Mouse (Mus musculus): ENCODE measurements around the gene Cfap61. TPM values are rescaled to one million over a fixed set of nuclear protein-coding genes. Genes with fewer than 3 reads are reported as not detected.

Cfap61 gene
- polyA plus RNA-seq, 2 experiments = not detected

GRCm38 (mm10) chr2:146044926-146045890 lies 110.6 kb downstream of the Cfap61 start:
- Histone ChIP-seq H3K9ac (replicated peaks) (no peak overlapping the region), H3K4me2 (ENCODE audit: low read depth) (no peak overlapping the region), H3K27me3 (ENCODE audit: control insufficient read depth, insufficient read depth, low read length) (no peaks in the 10 kb centered on the region), H3K36me3 (replicated peaks; ENCODE audit: control insufficient read depth, insufficient read depth, low read depth) (no peaks in the 10 kb centered on the region), H3K4me1 (replicated peaks; ENCODE audit: control insufficient read depth in 2 of 2, insufficient read depth in 2 of 2, low read length in 1 of 2) (no peaks in the 10 kb centered on the region), H3K27ac (no peak overlapping the region), H3K4me3 (ENCODE audit: insufficient read depth in 1 of 2, low read depth in 2 of 2, low read length in 2 of 2) (no peak overlapping the region), H3K9me3 (ENCODE audit: control insufficient read depth, low read length) (no peaks in the 10 kb centered on the region)
- DNase-seq (ENCODE audit: low read depth in 3 of 3, low spot score in 3 of 3) = no peak
- 50% methylated on average over 24 of the region's 24 CpGs for WGBS (ENCODE audit: insufficient replicate concordance)
- TF ChIP-seq CTCF (IDR thresholded peaks at IDR 0.05; ENCODE audit: low read depth) = no peak
- ATAC-seq (ENCODE audit: insufficient read depth) = no peak

DNA sequence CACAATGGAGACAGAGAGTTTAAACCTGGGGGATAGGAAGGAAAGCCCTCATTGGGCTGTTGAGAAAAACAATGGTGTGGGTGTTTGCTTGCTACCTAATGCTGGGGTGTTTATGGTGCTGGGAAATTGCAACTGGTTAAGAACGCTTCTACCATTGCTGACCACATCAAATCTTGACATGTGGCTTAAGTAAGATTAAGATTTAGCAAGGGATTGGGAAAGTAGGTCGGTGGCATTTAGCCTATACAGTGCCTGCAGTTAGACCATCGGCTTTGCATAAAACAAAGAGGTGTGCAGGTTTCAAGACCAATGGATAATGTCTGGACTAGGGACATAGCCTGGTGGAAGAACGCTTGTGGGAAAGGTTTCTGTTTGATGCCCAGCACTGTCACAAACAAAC lies 113.1 kb downstream of the Cfap61 start:
- ATAC-seq (ENCODE audit: insufficient read depth) (no peak), DNase-seq (ENCODE audit: low read depth in 3 of 3, low spot score in 3 of 3) (no peak)
- no peak overlapping the region for H3K4me3 ChIP-seq (ENCODE audit: insufficient read depth in 1 of 2, low read depth in 2 of 2, low read length in 2 of 2)
- no peak overlapping the region for H3K9ac ChIP-seq (replicated peaks)
- no peak for TF ChIP-seq EP300 (IDR thresholded peaks at IDR 0.05; ENCODE audit: low read depth)
- TF ChIP-seq CTCF (IDR thresholded peaks at IDR 0.05; ENCODE audit: low read depth) = no peak
- no peak overlapping the region for H3K4me2 ChIP-seq (ENCODE audit: low read depth)
- 60% methylated on average over 4 of the region's 4 CpGs for whole genome bisulfite sequencing (ENCODE audit: insufficient replicate concordance)
- H3K27me3 ChIP-seq (ENCODE audit: control insufficient read depth, insufficient read depth, low read length) = no peaks in the 10 kb centered on the region
- H3K9me3 ChIP-seq (ENCODE audit: control insufficient read depth, low read length) = no peaks in the 10 kb centered on the region
- no peaks in the 10 kb centered on the region for H3K36me3 ChIP-seq (replicated peaks; ENCODE audit: control insufficient read depth, insufficient read depth, low read depth)
- H3K27ac ChIP-seq = no peak overlapping the region
- H3K4me1 ChIP-seq (replicated peaks; ENCODE audit: control insufficient read depth in 2 of 2, insufficient read depth in 2 of 2, low read length in 1 of 2) = no peaks in the 10 kb centered on the region

- H3K4me3 ChIP-seq (ENCODE audit: insufficient read depth in 1 of 2, low read depth in 2 of 2, low read length in 2 of 2) = no peak overlapping the region
- TF ChIP-seq CTCF (IDR thresholded peaks at IDR 0.05; ENCODE audit: low read depth) (no peak), EP300 (IDR thresholded peaks at IDR 0.05; ENCODE audit: low read depth) (no peak)
These were observed 113.7 kb downstream of the Cfap61 start for GRCm38 (mm10) chr2:146048221-146048829.

GRCm38 (mm10) chr2:146049339-146049738 lies 114.8 kb downstream of the Cfap61 start:
- Histone ChIP-seq H3K27ac (no peak overlapping the region), H3K36me3 (replicated peaks; ENCODE audit: control insufficient read depth, insufficient read depth, low read depth) (no peaks in the 10 kb centered on the region), H3K4me2 (ENCODE audit: low read depth) (no peak overlapping the region), H3K27me3 (ENCODE audit: control insufficient read depth, insufficient read depth, low read length) (no peaks in the 10 kb centered on the region), H3K9ac (replicated peaks) (no peak overlapping the region), H3K4me3 (ENCODE audit: insufficient read depth in 1 of 2, low read depth in 2 of 2, low read length in 2 of 2) (no peak overlapping the region), H3K9me3 (ENCODE audit: control insufficient read depth, low read length) (no peaks in the 10 kb centered on the region), H3K4me1 (replicated peaks; ENCODE audit: control insufficient read depth in 2 of 2, insufficient read depth in 2 of 2, low read length in 1 of 2) (no peaks in the 10 kb centered on the region)
- DNase-seq (ENCODE audit: low read depth in 3 of 3, low spot score in 3 of 3) (no peak), ATAC-seq (ENCODE audit: insufficient read depth) (no peak)
- 58% methylated on average over 5 of the region's 5 CpGs for WGBS (ENCODE audit: insufficient replicate concordance)
- TF ChIP-seq EP300 (IDR thresholded peaks at IDR 0.05; ENCODE audit: low read depth) (no peak), CTCF (IDR thresholded peaks at IDR 0.05; ENCODE audit: low read depth) (peak; percentile 40)

More at GRCm38 (mm10) chr2:146048221-146048829, 113.7 kb downstream of the Cfap61 start:
- no peak overlapping the region for H3K9ac ChIP-seq (replicated peaks)
- no peak overlapping the region for H3K4me2 ChIP-seq (ENCODE audit: low read depth)
- DNase-seq (ENCODE audit: low read depth in 3 of 3, low spot score in 3 of 3) = no peak
- no peaks in the 10 kb centered on the region for H3K4me1 ChIP-seq (replicated peaks; ENCODE audit: control insufficient read depth in 2 of 2, insufficient read depth in 2 of 2, low read length in 1 of 2)
- H3K36me3 ChIP-seq (replicated peaks; ENCODE audit: control insufficient read depth, insufficient read depth, low read depth) = no peaks in the 10 kb centered on the region
- H3K27ac ChIP-seq = no peak overlapping the region
- 59% methylated on average over 17 of the region's 17 CpGs for WGBS (ENCODE audit: insufficient replicate concordance)
- H3K27me3 ChIP-seq (ENCODE audit: control insufficient read depth, insufficient read depth, low read length) = no peaks in the 10 kb centered on the region
- H3K9me3 ChIP-seq (ENCODE audit: control insufficient read depth, low read length) = no peaks in the 10 kb centered on the region
- no peak for ATAC-seq (ENCODE audit: insufficient read depth)

- H3K9ac ChIP-seq (replicated peaks) = no peak overlapping the region
- H3K27ac ChIP-seq = no peak overlapping the region
- H3K4me3 ChIP-seq (ENCODE audit: insufficient read depth in 1 of 2, low read depth in 2 of 2, low read length in 2 of 2) = no peak overlapping the region
- no peak for DNase-seq (ENCODE audit: low read depth in 3 of 3, low spot score in 3 of 3)
- ATAC-seq (ENCODE audit: insufficient read depth) = no peak
- no peaks in the 10 kb centered on the region for H3K9me3 ChIP-seq (ENCODE audit: control insufficient read depth, low read length)
- 28% methylated on average over 3 of the region's 3 CpGs for WGBS (ENCODE audit: insufficient replicate concordance)
- H3K4me1 ChIP-seq (replicated peaks; ENCODE audit: control insufficient read depth in 2 of 2, insufficient read depth in 2 of 2, low read length in 1 of 2) = no peaks in the 10 kb centered on the region
- no peaks in the 10 kb centered on the region for H3K36me3 ChIP-seq (replicated peaks; ENCODE audit: control insufficient read depth, insufficient read depth, low read depth)
- TF ChIP-seq EP300 (IDR thresholded peaks at IDR 0.05; ENCODE audit: low read depth) (no peak), CTCF (IDR thresholded peaks at IDR 0.05; ENCODE audit: low read depth) (no peak)
- H3K27me3 ChIP-seq (ENCODE audit: control insufficient read depth, insufficient read depth, low read length) = no peaks in the 10 kb centered on the region
- H3K4me2 ChIP-seq (ENCODE audit: low read depth) = no peak overlapping the region
These were observed 115.5 kb downstream of the Cfap61 start for GRCm38 (mm10) chr2:146050069-146050468.
